Mouse (Mus musculus): ENCODE data around the gene Gm10638. TPM values are rescaled to one million over a fixed set of nuclear protein-coding genes. Genes with fewer than 3 reads are reported as not detected.

The Gm10638 gene
- total RNA-seq, 4 experiments from 2014 or later, result 1.7 to 3.0 (median 2.3) TPM

DNA sequence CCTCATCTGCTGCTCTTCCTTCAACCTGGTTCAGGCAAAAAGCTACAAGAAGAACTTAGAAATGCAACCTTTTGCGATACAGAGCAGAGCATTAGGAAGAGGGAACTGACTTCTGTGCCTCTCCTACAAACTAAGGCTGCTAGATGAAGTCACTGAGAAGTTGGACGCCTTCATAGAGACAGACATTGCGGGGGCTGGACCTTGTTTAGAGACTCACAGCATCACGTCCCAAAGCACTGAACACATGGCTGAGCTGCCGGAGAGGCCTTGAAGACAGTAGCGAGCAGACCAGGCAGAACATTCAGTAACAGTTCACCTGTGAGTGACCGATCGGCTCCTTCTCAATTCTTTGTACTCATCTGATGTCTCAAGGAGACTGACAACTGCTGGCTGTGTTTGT is 35.6 kb downstream of the Gm10638 start:
- peak in 1 of 2 experiments; percentile 33 for DNase-seq (ENCODE audit: low spot score in 2 of 2)

DNA sequence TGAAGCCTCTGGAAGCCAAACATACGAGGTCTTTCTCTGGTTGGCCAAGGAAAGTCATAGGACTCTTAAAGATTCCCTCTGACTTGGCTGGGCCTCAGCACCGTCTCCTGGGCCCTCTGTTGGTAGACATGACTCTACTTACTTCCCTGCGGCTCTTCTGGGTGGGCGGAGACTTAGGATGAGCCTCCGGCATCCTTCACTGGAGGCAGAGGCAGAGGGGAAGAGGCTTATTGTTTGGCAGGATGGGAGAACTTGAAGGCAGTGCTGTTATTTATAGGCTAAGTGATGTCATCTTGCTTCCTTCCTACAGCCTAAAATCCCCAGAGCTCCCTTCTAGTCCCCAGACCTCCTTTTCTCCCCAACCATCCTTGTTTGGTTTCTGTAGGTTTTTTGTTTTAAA is 41.0 kb downstream of the Gm10638 start:
- DNase-seq (ENCODE audit: low spot score in 2 of 2), result no peak

DNA sequence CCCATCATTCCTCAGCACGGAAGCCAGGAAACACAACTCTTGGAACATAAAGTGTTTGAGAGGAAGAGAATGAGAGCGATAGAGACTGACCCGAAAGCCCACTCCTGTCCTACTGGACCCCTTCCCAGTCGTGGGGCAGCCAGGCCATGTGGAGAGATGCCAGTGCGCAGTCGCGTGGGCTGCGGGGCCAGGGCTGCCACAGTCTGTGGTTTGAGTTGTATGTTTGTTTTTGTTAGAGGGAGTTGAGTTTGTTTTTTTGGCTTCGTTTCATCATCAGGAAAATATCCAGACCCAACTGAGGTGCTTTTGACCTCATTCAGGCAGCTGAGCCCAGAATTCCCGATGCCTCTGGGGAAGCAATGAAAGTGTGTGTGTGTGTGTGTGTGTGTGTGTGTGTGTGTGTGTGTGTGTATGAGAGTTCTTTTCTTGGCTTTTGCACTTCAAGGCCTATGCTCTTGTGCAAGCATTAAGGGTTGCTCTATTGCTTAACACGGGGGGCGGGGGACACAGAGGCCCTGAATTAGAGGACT is 42.5 kb downstream of the Gm10638 start:
- no peak for DNase-seq (ENCODE audit: low spot score in 2 of 2)

DNA sequence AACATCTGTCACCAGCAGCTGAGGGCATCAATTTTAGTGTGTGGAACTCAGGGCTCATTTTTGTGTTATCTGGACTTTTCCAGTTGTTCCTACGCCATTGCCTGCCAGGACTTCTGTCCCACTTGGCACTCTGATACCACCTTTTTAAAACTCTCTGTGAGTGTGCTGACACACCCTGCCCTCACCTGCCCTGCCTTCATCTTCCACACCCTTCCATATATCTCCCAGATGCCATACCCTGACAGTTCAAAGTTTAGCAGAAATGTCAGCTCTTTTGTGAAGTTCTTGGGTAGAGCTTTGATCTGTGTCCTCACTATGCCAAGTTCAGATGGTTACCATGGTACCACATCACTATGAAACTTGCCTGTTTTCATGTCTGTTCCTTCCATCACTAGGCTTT is 44.1 kb downstream of the Gm10638 start:
- DNase-seq (ENCODE audit: low spot score in 2 of 2), result no peak

DNA sequence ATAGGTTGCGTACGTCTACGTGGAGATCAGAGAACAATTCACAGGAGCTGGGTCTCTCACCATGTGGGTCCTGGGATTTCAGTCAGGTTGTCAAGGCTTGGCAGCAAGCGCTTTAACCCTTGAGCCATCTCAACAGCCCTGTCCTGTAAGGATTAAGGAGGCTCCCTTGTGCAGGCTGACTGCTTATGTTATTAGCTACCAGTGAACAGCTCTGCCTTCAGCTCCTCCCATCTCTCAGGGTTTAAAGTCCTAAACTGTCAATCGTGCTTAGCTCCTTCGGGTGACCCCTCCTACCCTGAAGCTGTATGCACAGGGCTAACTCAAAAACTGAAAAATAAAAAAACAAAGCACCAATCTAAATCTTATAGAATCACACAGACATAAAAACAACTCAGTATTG is 46.0 kb downstream of the Gm10638 start:
- no peak for DNase-seq (ENCODE audit: low spot score in 2 of 2)

DNA sequence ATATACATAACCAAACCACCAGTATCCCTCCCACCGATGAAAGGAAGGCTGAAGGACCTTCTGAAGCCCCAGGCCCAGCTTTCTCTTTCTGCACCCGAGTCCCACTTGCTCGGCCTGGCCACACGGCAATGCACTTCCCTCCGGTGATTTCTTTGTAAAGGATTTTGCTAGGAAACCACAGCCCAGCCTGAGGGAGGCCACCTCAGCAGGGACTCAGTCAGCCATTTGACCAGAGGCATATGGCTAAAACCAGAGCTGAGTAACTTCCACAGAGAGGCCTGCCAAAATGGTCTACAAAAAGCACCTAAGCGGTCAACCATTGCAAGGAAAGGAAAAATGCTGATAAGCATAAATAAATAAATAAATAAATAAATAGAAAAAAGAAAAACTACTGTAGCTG is 49.2 kb downstream of the Gm10638 start:
- no peak for DNase-seq (ENCODE audit: low spot score in 2 of 2)

Other genes starting within 250 kb of the Gm10638 start
- gene Abcc12, start 165.0 kb upstream of the Gm10638 start, total RNA-seq (2022), result under 1 TPM; 0.31 to 0.59 (median 0.34) TPM
- 10 to 100 TPM; 79.2 to 87.2 (median 80.7) TPM for gene Lonp2, start 121.7 kb upstream of the Gm10638 start, total RNA-seq (2022)
- gene Siah1a, start 235 bp downstream of the Gm10638 start, total RNA-seq (2022), result 10 to 100 TPM; 29.2 to 34.0 (median 32.7) TPM
- gene N4bp1, start 139.6 kb downstream of the Gm10638 start, total RNA-seq (2022), result 10 to 100 TPM; 36.7 to 46.5 (median 44.0) TPM